Mouse (Mus musculus) heart, adult 2 months (tissue): ENCODE results near the gene Nat9. TPM values are rescaled to one million over a fixed set of nuclear protein-coding genes. Genes with fewer than 3 reads are reported as not detected.

ENCODE experiments used
- DNase-seq, 2 experiments: peaks; one replicate each; pipeline ENCODE4 v3.0.0; 2021
- H3K27ac ChIP-seq: fragments of 200-600 bp; 2 replicates; pipeline ENCODE4 v1.8.1; 2022
- H3K27me3 ChIP-seq: fragments of 200-500 bp; 2 replicates; pipeline ENCODE4 v1.6.1; 2012; ENCODE audit warnings: mild to moderate bottlenecking, low read length, inconsistent platforms, mixed read lengths; ENCODE audit not compliant: control insufficient read depth, insufficient read depth
- H3K36me3 ChIP-seq: fragments of 200-500 bp; 2 replicates; pipeline ENCODE4 v1.6.1; 2012; ENCODE audit warnings: low read length, inconsistent platforms; ENCODE audit not compliant: control insufficient read depth, insufficient read depth
- H3K4me1 ChIP-seq: fragments of 200-500 bp; 2 replicates; pipeline ENCODE4 v1.6.1; 2011; ENCODE audit warnings: low read length; ENCODE audit not compliant: control insufficient read depth, insufficient read depth
- H3K4me3 ChIP-seq: fragments of 200-600 bp; 2 replicates; pipeline ENCODE4 v1.8.1; 2022
- H3K79me2 ChIP-seq: fragments of 200-500 bp; replicated peaks from 2 replicates; pipeline ENCODE4 v1.6.1; 2012; ENCODE audit warnings: mild to moderate bottlenecking, inconsistent platforms, low read length, moderate library complexity, mixed read lengths; ENCODE audit not compliant: control insufficient read depth, insufficient read depth
- H3K9ac ChIP-seq: fragments of 200-500 bp; 2 replicates; pipeline ENCODE4 v1.6.1; 2012; ENCODE audit warnings: low read depth, mild to moderate bottlenecking, control low read depth, inconsistent platforms, low read length, mixed read lengths
- CTCF ChIP-seq: fragments of 200-600 bp; IDR thresholded peaks from 2 replicates; pipeline ENCODE4 v1.8.1; 2022; ENCODE audit warnings: antibody characterized with exemption, mild to moderate bottlenecking, moderate library complexity
- EP300 ChIP-seq: fragments of 200-500 bp; IDR thresholded peaks from 2 replicates; pipeline ENCODE4 v1.6.1; 2011; ENCODE audit warnings: low read depth, low read length, control low read depth; ENCODE audit not compliant: insufficient read depth
- POLR2A ChIP-seq: fragments of 200-500 bp; IDR thresholded peaks from 2 replicates; pipeline ENCODE4 v1.6.1; 2011; ENCODE audit warnings: mild to moderate bottlenecking, low read depth, low read length, control low read depth; ENCODE audit not compliant: insufficient read depth
- WGBS: fragments of 180-500 bp; shearing (Covaris S2); methylation state at CpG from one replicate; pipeline ENCODE4 v1.1.7; 2018; 5-methylcytosine and 5-hydroxymethylcytosine counted together
- intact Hi-C: fragments of 180-260 bp; cut with DNase I; formaldehyde crosslinking; loops from one replicate; pipeline ENCODE4 v1.15.1; 2025
- polyA plus RNA-seq: library from polyadenylated mRNA; depleted of rRNA; stranded (reverse); fragments of >200 nt; gene quantifications from 2 replicates; pipeline ENCODE4 v1.2.3, GENCODE M21; 2012
- total RNA-seq, 2 experiments: library from RNA; stranded (reverse); gene quantifications; 2 replicates each; pipeline ENCODE4 v1.2.3; 2021

The Nat9 gene
- total and polyA plus RNA-seq, 3 experiments, result 18.5 to 23.6 (median 20.2) TPM

- TF ChIP-seq EP300 (no peak), POLR2A (no peak), CTCF (no peak)
- no peaks in the 10 kb centered on the region for H3K36me3 ChIP-seq
- 62% methylated on average over 8 of the region's 8 CpGs for WGBS
- intact Hi-C loops, result no loop called here
- no peak overlapping the region for H3K9ac ChIP-seq
- no peaks in the 10 kb centered on the region for H3K27me3 ChIP-seq
- no peaks in the 10 kb centered on the region for H3K79me2 ChIP-seq
- DNase-seq, result no peak
- peaks cover 2% of the 10 kb centered on the region; the same call in 1 of the 2 replicates for H3K4me1 ChIP-seq
- no peak overlapping the region for H3K4me3 ChIP-seq
- no peak overlapping the region for H3K27ac ChIP-seq
Observed at GRCm38 (mm10) chr11:115171125-115171524, 16.5 kb downstream of the Nat9 start.

GRCm38 (mm10) chr11:115169430-115169829 lies 18.2 kb downstream of the Nat9 start:
- Histone ChIP-seq H3K79me2 (no peaks in the 10 kb centered on the region), H3K36me3 (no peaks in the 10 kb centered on the region), H3K27me3 (no peaks in the 10 kb centered on the region), H3K9ac (no peak overlapping the region), H3K4me1 (peaks cover 7% of the 10 kb centered on the region), H3K27ac (no peak overlapping the region), H3K4me3 (no peak overlapping the region)
- no peak for DNase-seq
- intact Hi-C loops, result no loop called here
- 85% methylated on average over 4 of the region's 4 CpGs for WGBS
- TF ChIP-seq POLR2A (no peak), EP300 (no peak), CTCF (no peak)

GRCm38 (mm10) chr11:115167631-115168249 lies 19.9 kb downstream of the Nat9 start:
- no peaks in the 10 kb centered on the region for H3K27me3 ChIP-seq
- H3K79me2 ChIP-seq, result no peaks in the 10 kb centered on the region
- intact Hi-C loops, result no loop called here
- H3K4me1 ChIP-seq, result peaks cover 7% of the 10 kb centered on the region
- no peaks in the 10 kb centered on the region for H3K36me3 ChIP-seq
- H3K4me3 ChIP-seq, result no peak overlapping the region
- DNase-seq, result no peak
- H3K27ac ChIP-seq, result no peak overlapping the region
- WGBS, result 61% methylated on average over 8 of the region's 8 CpGs
- no peak overlapping the region for H3K9ac ChIP-seq
- no peak for TF ChIP-seq EP300
- no peak for TF ChIP-seq POLR2A
- no peak for TF ChIP-seq CTCF

GRCm38 (mm10) chr11:115166776-115167175 lies 20.9 kb downstream of the Nat9 start:
- TF ChIP-seq EP300, result no peak
- no peak for TF ChIP-seq CTCF
- TF ChIP-seq POLR2A, result no peak
- H3K9ac ChIP-seq, result no peak overlapping the region
- no peaks in the 10 kb centered on the region for H3K79me2 ChIP-seq
- H3K27ac ChIP-seq, result no peak overlapping the region
- peaks cover 4% of the 10 kb centered on the region for H3K4me1 ChIP-seq
- WGBS, result 91% methylated on average over 3 of the region's 3 CpGs
- no peak overlapping the region for H3K4me3 ChIP-seq
- no peak for DNase-seq
- no peaks in the 10 kb centered on the region for H3K27me3 ChIP-seq
- no peaks in the 10 kb centered on the region for H3K36me3 ChIP-seq
- intact Hi-C loops, result no loop called here

DNA sequence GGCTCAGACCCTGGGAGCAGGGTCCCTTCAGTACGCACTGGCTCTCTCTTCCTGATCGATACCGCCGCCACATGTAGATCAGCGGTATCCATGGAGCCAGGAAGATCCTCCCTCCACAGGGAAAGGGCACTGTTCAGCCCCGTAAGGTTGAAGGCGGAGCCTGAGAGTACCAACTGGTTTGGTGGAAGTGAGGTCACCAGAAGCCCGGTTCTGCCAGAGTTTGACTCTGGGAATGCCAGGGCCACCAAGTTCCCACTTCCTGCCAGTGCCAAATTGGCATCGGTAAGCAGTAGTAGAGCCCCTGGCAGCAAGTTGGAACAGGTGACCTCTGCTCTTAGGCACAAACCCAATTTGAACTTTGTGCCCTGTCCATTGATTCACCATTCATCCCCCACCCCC lies 22.7 kb downstream of the Nat9 start:
- TF ChIP-seq POLR2A (no peak), CTCF (no peak), EP300 (no peak)
- H3K36me3 ChIP-seq, result no peaks in the 10 kb centered on the region
- peak overlapping the region; percentile 87; the same call in 1 of the 2 replicates for H3K4me3 ChIP-seq
- H3K79me2 ChIP-seq, result no peaks in the 10 kb centered on the region
- DNase-seq, result no peak
- intact Hi-C loops, result no loop called here
- H3K9ac ChIP-seq, result peak overlapping the region; percentile 7; the same call in 1 of the 2 replicates
- 12% methylated on average over 9 of the region's 9 CpGs for WGBS
- peaks cover 4% of the 10 kb centered on the region for H3K4me1 ChIP-seq
- no peaks in the 10 kb centered on the region for H3K27me3 ChIP-seq
- no peak overlapping the region for H3K27ac ChIP-seq

- TF ChIP-seq POLR2A, result no peak
- no peak for TF ChIP-seq EP300
- no peak for TF ChIP-seq CTCF
- H3K27me3 ChIP-seq, result no peaks in the 10 kb centered on the region
- no peaks in the 10 kb centered on the region for H3K36me3 ChIP-seq
- peak overlapping the region; percentile 7 for H3K9ac ChIP-seq
- H3K4me1 ChIP-seq, result peaks cover 4% of the 10 kb centered on the region
- DNase-seq, result peak in 1 of 2 experiments; percentile 29
- H3K79me2 ChIP-seq, result no peaks in the 10 kb centered on the region
- peak overlapping the region; percentile 79; the same call in 1 of the 2 replicates for H3K27ac ChIP-seq
- 3% methylated on average over 14 of the region's 14 CpGs for WGBS
- peak overlapping the region; percentile 87 for H3K4me3 ChIP-seq
- intact Hi-C loops, result no loop called here
Observed at GRCm38 (mm10) chr11:115164341-115164975, 23.2 kb downstream of the Nat9 start.
